Mouse (Mus musculus): ENCODE data around the gene Ubn1.
A peak's percentile ranks its signal among the peaks of the same experiment; 100 is the strongest.

Ubn1 gene

DNA sequence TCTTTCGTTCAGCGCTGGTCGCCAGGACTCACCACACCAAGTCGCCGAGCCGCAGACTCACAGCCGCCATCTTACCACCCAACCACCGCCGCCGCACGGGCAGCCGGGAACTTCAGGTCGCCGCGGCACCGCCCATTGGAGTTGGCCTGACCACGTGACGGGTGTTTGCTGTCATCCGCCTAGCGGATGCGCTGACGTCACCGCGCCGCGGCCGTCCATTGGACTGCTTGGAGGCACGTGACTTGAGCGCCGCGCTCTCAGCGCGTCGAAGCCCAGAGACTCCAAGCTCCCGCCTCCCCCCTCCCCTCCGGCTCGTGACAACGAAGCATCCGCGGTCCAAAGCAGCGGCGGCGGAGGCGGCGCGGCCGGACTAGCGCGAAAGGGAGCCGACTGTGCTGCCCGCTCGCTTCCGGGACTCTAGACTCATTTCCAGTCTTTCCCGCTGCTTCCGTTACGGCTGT lies at the start of gene Ubn1, which contains the start of gene Glyr1:
Ubn1 (plus strand) TSS at position 284 of the 461 bp plus-strand sequence.
Glyr1 (minus strand) TSS at position 90 of the 461 bp plus-strand sequence.
- peak; percentile 100 for DNase-seq

DNA sequence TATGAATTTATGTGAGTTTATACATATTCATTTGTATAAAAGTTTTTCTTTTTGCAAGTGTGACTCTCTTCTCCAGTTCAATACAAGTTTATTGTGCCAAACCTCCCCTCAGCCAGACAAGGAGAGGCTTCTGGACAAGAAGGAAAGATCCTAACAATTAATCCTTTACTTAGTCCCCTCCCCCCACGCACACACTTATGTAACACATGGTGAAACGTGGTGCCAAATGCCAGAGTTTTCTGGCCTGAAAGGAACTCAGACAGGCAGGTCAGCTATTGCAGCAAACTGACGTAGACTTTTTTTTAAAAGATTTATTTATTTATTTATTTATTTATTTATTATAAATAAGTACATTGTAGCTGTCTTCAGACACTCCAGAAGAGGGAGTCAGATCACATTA lies 49.2 kb upstream of the Ubn1 start:
- no peak for DNase-seq

DNA sequence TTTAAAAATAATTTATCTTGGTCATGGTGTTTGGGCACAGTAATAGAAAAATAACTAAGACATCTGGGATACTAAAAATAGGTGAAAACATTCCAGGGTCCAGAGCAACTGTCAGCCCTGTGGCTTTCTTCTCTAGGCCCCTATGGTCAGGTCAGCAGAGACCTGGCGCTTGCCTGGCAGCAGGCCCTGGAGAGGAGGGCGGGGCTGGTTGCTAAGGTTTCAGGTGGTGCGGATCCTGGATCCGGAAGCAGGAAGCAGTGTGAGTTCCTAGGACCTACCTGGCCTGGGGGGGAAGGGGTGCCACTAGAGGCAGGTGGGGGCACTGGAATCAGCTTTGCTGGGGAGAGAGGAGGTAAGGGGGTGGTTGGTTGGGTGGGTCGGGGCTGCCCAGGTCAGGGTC lies 42.8 kb upstream of the Ubn1 start, which contains the start of gene Smim22:
Smim22 (plus strand) TSS at position 222 of the 400 bp plus-strand sequence.
- DNase-seq = no peak

DNA sequence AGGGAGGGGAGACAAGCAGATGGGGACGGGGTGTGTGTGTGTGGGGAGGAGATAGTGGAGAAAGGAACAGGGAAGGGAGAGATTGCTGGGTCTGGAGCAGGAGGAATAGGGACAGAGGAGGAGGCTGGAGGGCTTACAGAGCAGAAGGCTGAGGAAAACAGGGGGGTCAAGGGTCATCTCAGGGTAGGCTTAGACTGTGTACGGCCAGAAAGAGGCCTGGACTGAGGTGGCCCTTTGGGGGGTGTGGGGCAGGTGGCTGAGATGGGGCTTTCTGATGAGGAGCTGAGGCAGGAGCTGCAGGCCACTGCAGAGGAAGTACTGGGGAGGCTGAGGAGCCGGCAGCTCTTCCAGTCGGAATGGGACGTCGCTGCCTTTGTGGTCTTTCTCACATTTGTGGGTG lies 42.4 kb upstream of the Ubn1 start:
- DNase-seq = no peak

DNA sequence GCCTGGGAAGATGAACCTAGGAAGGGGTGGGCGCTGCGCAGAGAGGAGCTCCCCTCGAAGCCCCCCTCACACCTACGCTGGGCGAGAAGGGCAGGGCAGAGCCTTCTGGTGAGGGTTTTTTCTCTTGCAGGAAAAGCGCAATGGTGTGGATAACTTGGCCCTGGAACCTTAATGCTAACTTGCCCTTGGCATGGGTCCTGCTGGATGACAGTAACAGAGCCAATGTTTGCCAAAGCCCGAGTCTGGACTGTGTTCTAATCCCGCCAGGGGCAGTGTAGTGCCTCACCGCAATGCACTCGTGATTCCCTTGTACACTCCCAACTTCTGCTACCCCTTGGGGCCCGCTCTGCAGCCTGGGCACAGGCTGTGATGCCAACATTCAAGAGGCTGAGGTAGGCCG lies 41.8 kb upstream of the Ubn1 start:
- DNase-seq = no peak

DNA sequence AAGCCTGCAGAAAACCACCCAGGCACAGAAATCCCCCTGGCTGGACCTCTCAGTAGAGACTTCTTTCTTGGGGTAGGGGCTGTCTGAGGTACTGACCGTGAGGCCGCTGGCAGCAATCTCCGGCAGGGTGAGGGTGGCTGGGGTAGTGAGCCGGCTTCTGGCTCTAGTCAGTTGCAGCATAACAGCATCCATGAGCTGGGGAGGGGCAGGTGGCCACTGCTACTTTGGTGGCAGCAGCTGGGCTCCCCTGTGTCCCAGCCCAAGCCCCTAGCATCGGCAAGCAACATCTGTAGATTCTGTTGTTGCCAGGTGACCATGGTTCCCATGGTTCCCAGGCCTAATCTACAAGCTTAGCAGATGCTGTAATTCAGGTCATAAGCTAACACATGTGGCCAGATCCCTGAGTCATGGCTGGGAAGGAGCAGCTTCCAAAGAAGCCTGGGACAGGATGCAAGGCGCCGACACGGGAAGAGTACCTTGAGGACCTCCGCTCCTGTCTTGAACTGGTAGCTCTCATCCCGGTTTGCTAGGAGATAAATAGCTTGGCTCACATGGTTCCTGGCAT lies 39.4 kb upstream of the Ubn1 start:
- no peak for DNase-seq

DNA sequence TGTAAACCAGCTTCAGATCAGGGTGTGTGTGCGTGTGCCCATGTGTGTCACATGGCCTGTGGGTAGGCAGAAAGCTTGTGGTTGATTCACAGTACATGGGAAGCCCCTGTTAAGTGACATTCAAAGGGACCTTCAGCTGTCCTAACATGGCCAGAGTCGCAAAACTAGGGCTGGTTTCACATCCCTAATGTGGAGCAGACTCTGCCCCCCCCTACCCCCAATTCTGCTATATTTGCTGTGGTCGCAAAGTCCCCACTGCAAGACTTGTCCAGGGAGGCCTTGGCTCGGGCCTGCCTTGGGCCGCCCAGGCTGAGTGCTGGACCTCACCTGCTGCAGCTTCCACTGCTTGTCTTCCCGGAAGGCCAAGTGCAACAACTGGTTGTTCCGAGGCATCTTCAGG lies 38.6 kb upstream of the Ubn1 start:
- DNase-seq = no peak

DNA sequence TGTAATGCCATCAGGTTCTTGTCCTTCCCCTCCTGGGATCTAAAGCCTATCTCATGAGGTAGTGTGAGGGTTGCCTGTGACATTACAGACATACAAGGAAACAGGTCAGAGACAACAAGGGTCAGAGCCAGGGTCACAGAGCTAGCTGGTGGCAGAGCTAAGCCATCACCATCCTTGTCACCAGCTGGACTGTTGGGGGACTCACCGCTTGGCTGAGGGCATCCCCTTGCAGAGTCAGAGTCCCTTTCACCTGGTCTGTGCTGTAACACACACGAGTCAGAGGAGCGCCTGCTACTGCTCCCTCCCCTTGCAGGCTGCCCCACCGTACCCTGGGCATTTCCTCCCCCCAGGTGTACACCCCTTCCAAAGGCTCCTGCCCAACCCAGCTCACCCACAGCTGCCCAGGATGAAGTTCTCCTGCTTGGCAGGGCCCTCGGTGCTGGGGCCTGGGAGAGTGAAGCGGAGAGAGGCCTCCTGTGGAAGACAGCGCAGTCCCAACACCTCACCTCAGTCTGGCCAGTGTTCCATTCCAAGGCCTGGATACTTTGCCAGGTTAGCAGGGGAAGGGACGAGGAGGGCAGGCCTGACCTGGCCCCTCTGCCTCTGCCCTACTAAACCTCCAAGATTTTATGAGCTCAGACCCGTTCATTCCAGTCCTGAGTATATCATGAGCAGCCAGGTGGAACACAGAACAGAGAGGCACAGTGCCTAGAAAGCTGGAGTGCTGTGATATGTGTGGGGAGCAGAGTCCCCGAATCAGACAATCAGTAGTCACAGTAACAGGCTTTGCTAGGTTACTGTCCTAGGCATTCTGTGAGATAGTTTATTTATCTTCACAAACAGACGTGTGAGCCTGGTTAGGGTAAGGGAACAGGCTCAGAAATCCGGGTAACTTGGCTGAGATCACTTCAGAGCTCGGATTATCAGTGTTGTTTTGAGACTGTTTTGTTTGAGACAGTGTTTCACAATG lies 37.5 kb upstream of the Ubn1 start:
- DNase-seq = no peak

DNA sequence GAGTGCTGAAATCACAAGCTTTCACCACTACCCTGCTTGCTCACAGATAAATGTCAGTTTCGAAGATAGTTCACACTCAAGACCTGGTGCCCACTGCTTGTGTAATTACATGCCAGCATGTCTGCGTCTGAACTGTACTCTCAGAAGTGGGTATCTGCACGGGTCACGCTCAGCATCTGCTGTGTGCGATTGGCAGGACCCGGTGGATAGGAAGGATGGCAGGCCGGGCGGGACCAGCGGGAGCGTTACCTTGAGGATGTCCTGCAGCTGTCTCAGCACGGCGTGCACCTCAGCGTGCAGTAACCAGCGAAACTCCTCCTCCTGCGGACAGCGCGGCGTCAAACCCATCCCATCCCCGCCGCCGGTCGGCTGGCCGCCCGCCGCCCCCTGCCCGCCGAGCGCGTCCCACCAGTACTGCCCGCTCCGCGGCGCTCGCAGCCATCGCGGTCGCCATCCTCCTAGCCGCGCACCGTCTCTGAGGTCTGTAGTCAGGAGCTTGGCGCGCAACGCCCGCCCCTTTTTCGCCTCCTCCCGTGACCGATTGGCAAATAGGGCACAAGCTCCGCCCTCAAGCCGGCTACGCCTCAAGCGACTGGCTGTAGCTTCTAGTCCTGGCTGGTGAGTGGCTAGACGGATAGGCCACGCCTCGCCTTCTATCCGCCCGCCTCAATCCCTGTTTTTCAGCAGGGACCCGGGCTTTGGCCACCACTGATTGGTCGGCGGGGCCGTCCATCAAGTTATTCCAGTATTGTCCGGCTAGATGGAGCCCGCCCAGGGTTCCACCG lies 36.6 kb upstream of the Ubn1 start, which contains the start of gene Rogdi:
Rogdi (minus strand) TSS at position 500 of the 785 bp plus-strand sequence.
- DNase-seq = peak; percentile 100

DNA sequence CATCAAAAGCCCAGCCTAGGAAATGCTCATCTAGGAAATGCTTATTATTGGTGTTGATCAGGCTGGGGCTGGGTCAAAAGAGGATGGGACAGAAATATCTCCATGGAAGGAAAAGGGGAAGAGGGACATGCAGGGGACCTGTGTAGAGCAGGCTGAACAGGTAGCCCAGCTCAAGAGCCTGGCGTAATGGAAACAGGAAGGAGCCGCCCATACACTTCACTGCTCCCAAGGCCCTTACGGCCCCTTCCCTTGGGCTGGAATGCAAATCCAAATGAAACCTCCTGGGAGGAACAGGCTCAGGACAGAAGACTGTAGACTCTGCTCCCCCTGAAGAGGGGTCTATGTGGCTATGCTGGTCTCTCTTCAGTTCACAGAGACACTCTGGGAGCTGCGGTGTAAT lies 35.3 kb upstream of the Ubn1 start:
- no peak for DNase-seq

DNA sequence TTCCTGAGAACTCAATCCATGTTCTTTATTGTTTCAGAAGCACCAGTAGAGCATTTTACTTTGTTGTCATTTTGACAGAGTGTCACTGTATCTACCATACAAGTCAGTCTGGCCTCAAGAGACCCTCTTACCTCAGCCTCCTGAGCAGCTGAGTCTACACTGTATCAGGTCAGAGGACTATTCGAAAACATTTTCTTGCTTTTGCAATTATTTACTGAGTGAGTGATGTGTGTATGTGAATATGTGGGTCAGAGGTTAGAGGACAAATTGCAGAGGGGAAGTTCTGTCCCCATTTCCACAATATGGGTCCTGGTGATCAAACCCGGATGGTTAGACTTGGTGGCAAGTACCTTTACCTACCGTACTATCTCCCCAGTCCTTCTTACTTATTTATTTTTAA lies 25.8 kb upstream of the Ubn1 start:
- DNase-seq = no peak

DNA sequence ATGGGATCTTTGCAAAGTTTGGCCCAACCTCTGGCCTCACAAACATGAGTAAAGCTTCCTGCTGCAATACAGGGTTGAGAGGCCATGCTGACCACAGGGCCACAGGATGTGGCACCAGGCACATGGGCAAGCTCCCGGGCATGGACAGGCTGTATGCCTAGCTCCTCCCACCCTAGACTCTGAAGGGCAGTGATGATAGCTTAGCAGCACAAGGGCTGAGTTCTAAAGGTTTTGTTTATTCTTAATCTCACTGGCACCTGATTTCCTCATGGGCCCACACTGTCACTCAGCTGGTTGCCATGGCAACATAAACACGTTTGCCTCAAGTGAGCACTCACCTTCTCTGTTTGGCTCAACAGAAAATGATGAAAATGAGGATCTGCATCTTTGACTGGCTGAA lies 20.0 kb upstream of the Ubn1 start:
- no peak for DNase-seq

DNA sequence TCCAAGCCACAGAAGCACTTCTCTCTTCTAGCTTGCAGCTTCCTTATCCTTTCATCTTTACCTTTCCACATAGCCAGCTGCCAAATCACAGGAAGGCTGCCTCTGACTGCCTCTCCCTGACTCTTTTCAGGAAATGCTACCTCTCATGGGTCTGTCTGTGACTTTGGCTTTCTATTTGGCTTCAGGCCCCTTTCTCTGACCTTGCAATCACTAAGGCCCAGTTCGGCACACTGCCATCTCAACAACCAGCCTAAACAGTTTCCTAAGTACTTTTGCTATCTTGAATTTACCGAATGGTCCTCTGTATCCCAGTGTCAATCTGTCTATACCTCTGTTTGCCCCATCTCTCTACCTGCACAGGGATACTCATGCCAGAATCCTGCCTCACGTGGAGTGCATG lies 14.3 kb upstream of the Ubn1 start:
- DNase-seq = no peak

DNA sequence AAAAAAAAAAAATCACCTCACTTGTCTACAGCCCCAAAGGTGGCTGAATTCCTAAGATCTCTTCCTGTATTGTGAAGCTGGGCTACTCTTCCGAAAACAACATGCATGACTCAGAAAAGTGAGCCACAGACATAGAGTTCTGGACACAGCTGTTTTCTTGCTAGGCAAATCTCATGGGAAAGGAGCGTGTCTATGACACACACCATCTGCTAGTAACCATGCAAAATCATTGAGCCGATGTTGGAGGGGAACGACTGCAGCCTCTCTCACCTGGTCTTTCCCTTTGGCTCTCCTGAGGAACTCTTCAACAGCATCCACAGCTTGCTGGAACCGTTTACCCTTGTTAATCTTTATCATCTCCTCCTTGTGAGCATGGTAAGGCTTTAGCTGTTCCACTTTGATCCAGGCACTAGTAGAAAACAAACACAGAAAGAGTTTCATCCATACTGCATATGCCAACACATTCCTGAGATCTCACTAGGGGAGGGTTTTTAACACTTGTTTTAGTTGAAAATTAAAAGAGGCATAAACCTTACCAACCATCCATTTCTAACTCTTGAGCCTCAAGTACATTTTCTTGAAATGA lies 13.1 kb upstream of the Ubn1 start:
- DNase-seq = no peak

DNA sequence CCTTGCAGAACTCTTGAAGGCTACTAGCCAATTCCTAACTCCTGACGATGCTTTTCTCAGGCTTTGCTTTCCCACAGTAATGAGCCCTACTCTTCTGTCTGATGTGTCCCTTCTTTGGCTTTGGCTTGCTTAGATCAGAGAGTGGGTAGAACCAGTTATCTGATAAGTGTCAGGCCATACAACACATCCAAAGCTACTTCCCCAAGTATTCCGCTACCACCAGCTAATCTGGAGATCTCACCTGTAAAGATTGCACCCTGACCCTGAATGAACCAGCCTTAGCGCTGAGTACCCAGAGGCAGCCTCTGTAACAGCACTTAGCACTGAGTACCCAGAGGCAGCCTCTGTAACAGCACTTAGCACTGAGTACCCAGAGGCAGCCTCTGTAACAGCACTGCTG lies 4.5 kb upstream of the Ubn1 start:
- no peak for DNase-seq

DNA sequence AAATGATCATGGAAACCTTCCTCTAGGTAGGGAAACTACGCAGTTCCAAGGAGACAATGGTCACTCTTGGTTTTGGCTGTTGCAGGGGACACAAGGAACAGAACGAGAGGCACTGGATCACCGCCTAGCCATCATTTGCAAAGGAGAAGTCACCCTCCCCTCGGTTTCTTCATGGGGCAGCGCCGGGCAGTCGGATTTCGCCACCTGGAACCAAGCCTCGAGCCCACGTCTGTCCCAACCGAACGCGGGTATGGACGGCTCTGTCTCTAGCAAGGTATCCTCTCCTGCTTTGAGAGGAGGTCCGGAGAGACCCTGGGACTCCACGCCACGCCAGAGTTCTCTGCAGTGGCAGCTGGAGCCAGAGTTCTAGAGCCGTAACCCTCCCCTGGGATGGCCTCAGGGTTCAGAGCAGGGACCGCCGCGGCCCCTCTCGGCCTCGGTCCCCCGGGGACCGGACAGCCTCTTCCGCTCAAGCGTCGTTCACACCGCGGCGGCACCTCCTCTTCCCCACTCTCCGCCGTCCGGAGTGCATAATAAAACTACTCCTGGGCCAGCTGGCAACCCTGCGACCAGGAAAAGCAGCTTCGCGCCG lies 579 bp upstream of the Ubn1 start:
- peak; percentile 6 for DNase-seq

DNA sequence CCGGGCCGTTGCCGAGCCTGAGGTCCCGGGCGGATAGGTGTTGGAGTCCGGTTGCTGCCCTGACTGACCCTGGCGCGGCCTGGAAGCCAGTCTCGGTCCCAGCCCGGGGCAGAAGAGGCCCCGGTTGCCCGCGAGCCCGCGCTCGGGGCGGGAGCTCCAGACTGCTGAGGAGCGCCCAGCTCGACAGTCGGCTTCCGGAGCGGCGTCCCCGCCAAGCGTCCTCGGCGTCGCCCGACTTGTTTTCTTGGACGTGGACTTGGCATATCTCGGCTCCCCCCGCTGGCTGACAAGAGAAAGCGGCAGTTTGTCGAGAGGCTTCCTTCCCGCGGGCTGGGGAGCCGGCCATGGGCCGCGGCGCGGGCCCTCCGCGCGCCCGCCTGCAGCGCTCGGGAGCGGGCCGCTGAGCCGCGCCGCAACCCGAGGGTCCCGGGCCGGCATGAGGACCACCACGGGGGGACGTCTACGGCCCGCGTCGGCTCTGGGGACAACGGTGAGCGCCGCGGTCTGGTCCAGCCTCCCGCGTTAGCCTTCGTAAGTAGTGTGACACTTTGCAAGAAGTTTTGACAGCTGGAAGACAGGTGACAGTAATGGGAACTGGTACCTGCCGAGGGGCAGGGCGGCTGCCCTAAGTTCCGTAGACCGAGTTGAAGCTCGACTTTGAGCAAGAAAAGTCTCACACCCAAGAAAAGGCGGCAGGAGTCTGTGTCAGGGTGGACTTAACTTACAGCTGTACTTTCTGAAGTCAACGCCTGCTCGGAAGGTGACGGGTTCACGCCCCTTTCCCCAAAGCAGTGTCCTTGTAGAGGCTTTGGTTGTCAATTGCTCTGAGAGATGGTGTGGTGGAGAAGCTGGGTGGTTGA lies 624 bp downstream of the Ubn1 start:
- peak; percentile 77 for DNase-seq

DNA sequence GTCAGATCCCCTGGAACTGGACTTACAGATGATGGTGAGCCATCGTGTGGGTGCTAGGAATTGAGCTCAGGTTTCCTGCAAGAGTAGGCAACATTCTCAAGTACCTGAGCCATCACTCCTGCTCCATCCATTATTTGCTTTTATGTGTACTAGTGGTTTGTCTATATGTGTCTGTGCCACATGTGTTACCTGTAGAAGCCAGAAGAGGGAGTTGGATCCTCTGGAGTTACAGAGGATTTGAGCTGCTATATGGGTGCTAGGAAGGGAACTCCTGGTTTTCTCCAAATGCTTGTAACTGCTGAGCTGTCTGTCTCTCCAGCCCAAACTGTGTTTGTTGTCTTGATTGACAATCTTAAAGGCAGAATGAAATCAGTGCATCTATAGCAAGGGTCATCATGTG lies 8.3 kb downstream of the Ubn1 start:
- no peak for DNase-seq

DNA sequence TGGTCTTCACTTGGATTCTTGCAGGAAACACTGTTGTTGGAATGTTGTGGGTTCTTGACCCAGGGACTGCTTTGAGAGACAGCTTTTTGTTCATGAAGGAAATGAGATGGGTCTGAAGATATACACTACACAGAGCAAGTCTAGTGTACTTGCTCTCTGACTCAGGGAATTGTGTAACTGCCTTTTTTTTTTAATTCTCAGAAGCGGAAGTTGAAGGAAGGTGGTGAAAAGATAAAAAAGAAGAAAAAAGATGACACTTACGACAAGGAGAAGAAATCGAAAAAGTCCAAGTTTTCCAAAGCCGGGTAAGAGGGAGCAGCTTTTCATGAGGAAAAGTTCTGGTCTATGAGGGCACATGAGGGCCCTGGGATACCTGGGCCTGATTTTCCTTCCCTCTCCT lies 13.6 kb downstream of the Ubn1 start:
- no peak for DNase-seq

DNA sequence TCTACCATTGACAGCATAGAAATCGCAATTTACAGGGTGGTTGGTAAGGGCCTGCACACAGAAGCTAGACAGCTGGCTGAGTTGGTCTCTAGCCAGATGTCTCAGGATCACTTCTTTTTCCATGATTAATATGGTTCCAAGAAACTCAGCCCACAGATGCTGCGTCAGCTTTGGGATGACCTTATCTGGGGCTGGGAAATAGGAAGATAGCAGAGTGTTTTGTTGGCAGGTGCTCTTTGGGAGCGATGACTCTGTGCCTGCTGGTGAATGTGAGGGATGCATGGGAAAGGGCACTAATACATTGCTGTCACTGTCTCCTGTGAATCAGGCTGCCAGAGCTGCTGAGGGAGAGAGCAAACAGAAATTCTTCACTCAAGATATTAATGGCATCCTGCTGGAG lies 20.5 kb downstream of the Ubn1 start:
- peak; percentile 55 for DNase-seq

DNA sequence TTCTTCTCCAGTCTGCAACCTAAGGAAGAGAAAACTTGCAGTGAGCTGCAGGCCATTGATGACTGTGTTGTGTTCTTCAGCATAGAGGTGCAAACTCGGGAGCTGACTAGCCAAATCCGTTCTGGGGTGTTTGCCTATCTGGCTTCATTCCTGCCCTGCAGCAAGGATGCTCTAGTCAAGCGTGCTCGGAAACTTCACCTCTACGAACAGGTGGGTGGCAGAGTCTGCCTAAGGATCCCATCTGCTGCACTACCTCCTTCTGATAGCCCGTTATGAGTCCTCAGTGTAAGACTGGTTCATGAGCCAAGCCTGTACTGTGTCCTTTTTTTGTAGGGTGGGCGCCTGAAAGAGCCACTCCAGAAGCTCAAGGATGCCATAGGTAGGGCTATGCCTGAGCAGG lies 22.1 kb downstream of the Ubn1 start:
- DNase-seq = no peak
